ENCODE assay signal across 11 mouse cellular contexts in genomic region chr12:100294457-100294856, GRCm38 (mm10).
A peak's percentile ranks its signal among the peaks of the same experiment; 100 is the strongest.
DNase-seq lines count a peak whose midpoint lies in the region; ATAC-seq and TF ChIP-seq lines count a peak whose summit lies in the region.
"Had no signal": no experiment of that assay in that cellular context is flagged by ENCODE, and none has a peak within 500 bp of the region (broad histone marks: within the 10 kb centered on the region; RNA-seq: fewer than 3 reads in every experiment).

No protein-coding gene starts in this region.

- in situ Hi-C loops in ES-E14 (cut with MboI; ENCODE audit: low sequenced_read_pairs in 2 of 2, unreplicated experiment in 2 of 2), result no loop called here

- TF ChIP-seq POLR2A in small intestine, adult 2 months (IDR thresholded peaks at IDR 0.05; ENCODE audit: low read depth, low read length), result no peak

- 80% methylated on average over 2 of the region's 2 CpGs for WGBS in heart, embryonic 10.5 days
- WGBS in heart, embryonic 12.5 days, result 78% methylated on average over 2 of the region's 2 CpGs
- 82% methylated on average over 2 of the region's 2 CpGs for WGBS in lung, embryonic 14.5 days
- WGBS in small intestine, adult 2 months, result 90% methylated on average over 2 of the region's 2 CpGs

- no peak overlapping the region for H3K4me3 ChIP-seq in heart, embryonic 10.5 days
- H3K4me3 ChIP-seq in heart, embryonic 12.5 days, result no peak overlapping the region
- H3K4me3 ChIP-seq in lung, embryonic 14.5 days (ENCODE audit: low read depth, low read length), result no peak overlapping the region
- no peak overlapping the region for H3K4me3 ChIP-seq in ES-E14 (ENCODE audit: insufficient read depth in 1 of 2, low read depth in 1 of 2, low read length in 2 of 2, poor library complexity in 1 of 2, severe bottlenecking in 1 of 2)
- no peak overlapping the region for H3K4me3 ChIP-seq in small intestine, adult 2 months (ENCODE audit: low read depth, low read length)
- H3K4me3 ChIP-seq: erythroblast, embryonic 14.5 days; limb, embryonic 12.5 days; megakaryocyte, embryonic 14.5 days had no signal

- H3K27ac ChIP-seq in heart, embryonic 10.5 days, result peak overlapping the region; percentile 69; the same call in 1 of the 2 replicates
- no peak overlapping the region for H3K27ac ChIP-seq in heart, embryonic 12.5 days (ENCODE audit: poor library complexity, severe bottlenecking)
- H3K27ac ChIP-seq in lung, embryonic 14.5 days (ENCODE audit: low read depth), result no peak overlapping the region
- no peak overlapping the region for H3K27ac ChIP-seq in ES-E14 (ENCODE audit: insufficient read depth, low read depth, low read length, poor library complexity, severe bottlenecking)
- no peak overlapping the region for H3K27ac ChIP-seq in small intestine, adult 2 months (ENCODE audit: insufficient read depth, low read depth, low read length)
- H3K27ac ChIP-seq: limb, embryonic 12.5 days had no signal

- H3K9ac ChIP-seq in heart, embryonic 12.5 days, result no peak overlapping the region
- H3K9ac ChIP-seq in lung, embryonic 14.5 days, result no peak overlapping the region
- no peak overlapping the region for H3K9ac ChIP-seq in ES-E14 (ENCODE audit: insufficient read depth, low read depth, low read length, poor library complexity, severe bottlenecking)
- H3K9ac ChIP-seq: limb, embryonic 12.5 days had no signal

- H3K36me3 ChIP-seq in heart, embryonic 10.5 days, result 0 out of 2 replicates have a peak, but pooled peaks cover under 1% of the 10 kb centered on the region
- no peaks in the 10 kb centered on the region for H3K36me3 ChIP-seq in heart, embryonic 12.5 days
- 0 out of 2 replicates have a peak, but pooled peaks cover 3% of the 10 kb centered on the region for H3K36me3 ChIP-seq in lung, embryonic 14.5 days (ENCODE audit: insufficient read depth)
- no peaks in the 10 kb centered on the region for H3K36me3 ChIP-seq in ES-E14 (ENCODE audit: control insufficient read depth, insufficient read depth, low read length, poor library complexity, severe bottlenecking)
- no peaks in the 10 kb centered on the region for H3K36me3 ChIP-seq in small intestine, adult 2 months (ENCODE audit: control insufficient read depth, insufficient read depth, low read length)

- H3K4me1 ChIP-seq in heart, embryonic 10.5 days, result peaks cover 47% of the 10 kb centered on the region
- H3K4me1 ChIP-seq in heart, embryonic 12.5 days (replicated peaks), result peaks cover 40% of the 10 kb centered on the region
- peaks cover 19% of the 10 kb centered on the region for H3K4me1 ChIP-seq in lung, embryonic 14.5 days (ENCODE audit: insufficient read depth)
- 0 out of 4 replicates have a peak, but pooled peaks cover 0 to 3% of the 10 kb centered on the region in 2 experiments for H3K4me1 ChIP-seq in ES-E14 (ENCODE audit: control insufficient read depth in 2 of 2, insufficient read depth in 2 of 2, low read length in 2 of 2, poor library complexity in 1 of 2)
- H3K4me1 ChIP-seq in small intestine, adult 2 months (ENCODE audit: control insufficient read depth, insufficient read depth, insufficient read length, low read length), result peaks cover 30% of the 10 kb centered on the region

- no peaks in the 10 kb centered on the region; the same call in 1 of the 2 replicates for H3K27me3 ChIP-seq in heart, embryonic 10.5 days (ENCODE audit: insufficient read depth, poor library complexity, severe bottlenecking)
- H3K27me3 ChIP-seq in heart, embryonic 12.5 days (replicated peaks), result no peaks in the 10 kb centered on the region
- no peaks in the 10 kb centered on the region for H3K27me3 ChIP-seq in lung, embryonic 14.5 days (ENCODE audit: insufficient read depth, low read length)
- H3K27me3 ChIP-seq in small intestine, adult 2 months (ENCODE audit: control insufficient read depth, insufficient read depth, low read length), result no peaks in the 10 kb centered on the region
- H3K27me3 ChIP-seq: limb, embryonic 12.5 days had no signal

- H3K9me3 ChIP-seq in heart, embryonic 10.5 days, result no peaks in the 10 kb centered on the region
- no peaks in the 10 kb centered on the region for H3K9me3 ChIP-seq in heart, embryonic 12.5 days (replicated peaks)
- no peaks in the 10 kb centered on the region for H3K9me3 ChIP-seq in lung, embryonic 14.5 days (ENCODE audit: low read depth, low read length)
- no peaks in the 10 kb centered on the region for H3K9me3 ChIP-seq in ES-E14 (ENCODE audit: control insufficient read depth, insufficient read depth, low read depth, low read length)
- H3K9me3 ChIP-seq: limb, embryonic 12.5 days had no signal

- H3K4me2 ChIP-seq in heart, embryonic 12.5 days, result no peak overlapping the region
- H3K4me2 ChIP-seq in lung, embryonic 14.5 days, result no peak overlapping the region
- H3K4me2 ChIP-seq: limb, embryonic 12.5 days had no signal

- no peak for ATAC-seq in heart, embryonic 12.5 days (ENCODE audit: insufficient number of reproducible peaks, low FRiP score)
- no peak for ATAC-seq in lung, embryonic 14.5 days (ENCODE audit: insufficient read depth)

- peak; percentile 15; the same call in 1 of the 2 replicates for TF ChIP-seq CTCF in lung, embryonic 14.5 days (IDR thresholded peaks at IDR 0.05; ENCODE audit: low read depth)
- TF ChIP-seq CTCF in small intestine, adult 2 months (IDR thresholded peaks at IDR 0.05; ENCODE audit: extremely low read depth, insufficient read length, insufficient replicate concordance, low read depth, low read length), result peak; percentile 31; the same call in 1 of the 2 replicates

- no peak for DNase-seq in heart, embryonic 10.5 days (ENCODE audit: low spot score)
- DNase-seq in lung, embryonic 14.5 days, result no peak
- DNase-seq in lung, adult 18-20 months, result no peak
- peak; percentile 16 for DNase-seq in ES-E14 (ENCODE audit: low read depth, low spot score)
- no peak for DNase-seq in right cerebral cortex, adult 18-20 months
- DNase-seq: retina, postnatal 1 day had no signal

TF ChIP-seq in ES-E14, 5 proteins besides CTCF, POLR2A, EP300 and RAD21:
- TF ChIP-seq ZC3H11A (IDR thresholded peaks at IDR 0.05; ENCODE audit: borderline replicate concordance, low read depth, low read length) (peak; percentile 20; the same call in 1 of the 2 replicates), HCFC1 (IDR thresholded peaks at IDR 0.05; ENCODE audit: borderline replicate concordance, insufficient read depth, low read length) (no peak)
